Mouse (Mus musculus): ENCODE data around the gene Ppm1h. TPM values are rescaled to one million over a fixed set of nuclear protein-coding genes. Genes with fewer than 3 reads are reported as not detected.
A peak's percentile ranks its signal among the peaks of the same experiment; 100 is the strongest.

The Ppm1h gene
- polyA plus RNA-seq, 1 experiment from 2014 or later: 34.3 TPM

- H3K27ac ChIP-seq: no peak overlapping the region
- H3K27me3 ChIP-seq (ENCODE audit: control insufficient read depth, insufficient read depth, low read length): no peaks in the 10 kb centered on the region
- H3K4me3 ChIP-seq (replicated peaks; ENCODE audit: low read length): no peak overlapping the region
- no peak overlapping the region for H3K9ac ChIP-seq
- H3K36me3 ChIP-seq (replicated peaks; ENCODE audit: control insufficient read depth, insufficient read depth): peaks cover 14% of the 10 kb centered on the region; the same call in 1 of the 2 replicates
- ATAC-seq (ENCODE audit: low FRiP score) (no peak), DNase-seq (ENCODE audit: low spot score) (no peak)
- peaks cover 25% of the 10 kb centered on the region for H3K4me1 ChIP-seq (replicated peaks; ENCODE audit: control insufficient read depth, insufficient read depth, low read length)
- H3K4me2 ChIP-seq (replicated peaks): no peak overlapping the region
- H3K9me3 ChIP-seq (ENCODE audit: control insufficient read depth, low read length): no peaks in the 10 kb centered on the region
Observed at GRCm38 (mm10) chr10:122979356-122979755, 300.8 kb downstream of the Ppm1h start.

GRCm38 (mm10) chr10:122980123-122980522 lies 301.6 kb downstream of the Ppm1h start:
- H3K36me3 ChIP-seq (replicated peaks; ENCODE audit: control insufficient read depth, insufficient read depth): peaks cover 14% of the 10 kb centered on the region; the same call in 1 of the 2 replicates
- no peaks in the 10 kb centered on the region for H3K27me3 ChIP-seq (ENCODE audit: control insufficient read depth, insufficient read depth, low read length)
- DNase-seq (ENCODE audit: low spot score) (no peak), ATAC-seq (ENCODE audit: low FRiP score) (no peak)
- H3K4me1 ChIP-seq (replicated peaks; ENCODE audit: control insufficient read depth, insufficient read depth, low read length): peaks cover 25% of the 10 kb centered on the region
- no peak overlapping the region for H3K9ac ChIP-seq
- H3K27ac ChIP-seq: no peak overlapping the region
- 96% methylated on average over 12 of the region's 12 CpGs for WGBS
- H3K4me2 ChIP-seq (replicated peaks): no peak overlapping the region
- no peaks in the 10 kb centered on the region for H3K9me3 ChIP-seq (ENCODE audit: control insufficient read depth, low read length)
- H3K4me3 ChIP-seq (replicated peaks; ENCODE audit: low read length): no peak overlapping the region

DNA sequence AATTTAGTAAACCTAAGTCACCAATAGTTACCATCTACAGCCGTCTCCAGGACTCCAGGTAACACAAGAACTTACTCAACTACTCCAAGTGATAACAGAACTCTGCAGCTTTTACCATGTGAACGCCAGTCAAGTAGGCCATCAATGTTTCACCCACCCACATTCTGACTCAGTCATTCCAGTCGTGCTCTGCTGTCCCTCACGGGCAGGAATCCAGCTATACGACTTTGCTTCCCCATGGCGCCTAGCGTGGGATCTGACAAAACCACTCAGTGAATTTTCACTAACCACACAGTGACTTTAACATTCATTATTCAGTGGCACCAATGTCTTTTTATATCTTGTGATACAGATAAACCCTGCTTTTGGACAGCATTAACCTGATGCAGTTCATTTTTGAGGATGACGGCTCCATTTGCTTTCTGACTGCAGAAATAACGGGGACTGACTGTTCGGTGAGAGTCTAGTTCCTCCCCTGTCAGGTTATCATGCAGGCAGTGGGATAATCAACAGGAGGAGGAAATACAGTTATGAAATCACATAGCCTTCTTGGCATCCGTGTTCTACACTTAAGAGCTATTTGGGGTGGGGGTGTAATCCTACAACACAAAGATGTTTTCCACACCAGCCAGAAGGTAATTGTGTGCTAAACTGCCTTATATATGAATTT lies 304.5 kb downstream of the Ppm1h start:
- no peaks in the 10 kb centered on the region for H3K27me3 ChIP-seq (ENCODE audit: control insufficient read depth, insufficient read depth, low read length)
- peaks cover 14% of the 10 kb centered on the region; the same call in 1 of the 2 replicates for H3K36me3 ChIP-seq (replicated peaks; ENCODE audit: control insufficient read depth, insufficient read depth)
- H3K4me1 ChIP-seq (replicated peaks; ENCODE audit: control insufficient read depth, insufficient read depth, low read length): peaks cover 28% of the 10 kb centered on the region
- no peak for ATAC-seq (ENCODE audit: low FRiP score)
- H3K9ac ChIP-seq: peak overlapping the region; percentile 99
- peak overlapping the region; percentile 66 for H3K4me2 ChIP-seq (replicated peaks)
- WGBS: 60% methylated on average over 11 of the region's 11 CpGs
- peak overlapping the region; percentile 53; the same call in 1 of the 2 replicates for H3K27ac ChIP-seq
- H3K9me3 ChIP-seq (ENCODE audit: control insufficient read depth, low read length): no peaks in the 10 kb centered on the region
- no peak for DNase-seq (ENCODE audit: low spot score)
- peak overlapping the region; percentile 99 for H3K4me3 ChIP-seq (replicated peaks; ENCODE audit: low read length)

GRCm38 (mm10) chr10:122983579-122984530 lies 305.3 kb downstream of the Ppm1h start:
- 42% methylated on average over 10 of the region's 10 CpGs for WGBS

DNA sequence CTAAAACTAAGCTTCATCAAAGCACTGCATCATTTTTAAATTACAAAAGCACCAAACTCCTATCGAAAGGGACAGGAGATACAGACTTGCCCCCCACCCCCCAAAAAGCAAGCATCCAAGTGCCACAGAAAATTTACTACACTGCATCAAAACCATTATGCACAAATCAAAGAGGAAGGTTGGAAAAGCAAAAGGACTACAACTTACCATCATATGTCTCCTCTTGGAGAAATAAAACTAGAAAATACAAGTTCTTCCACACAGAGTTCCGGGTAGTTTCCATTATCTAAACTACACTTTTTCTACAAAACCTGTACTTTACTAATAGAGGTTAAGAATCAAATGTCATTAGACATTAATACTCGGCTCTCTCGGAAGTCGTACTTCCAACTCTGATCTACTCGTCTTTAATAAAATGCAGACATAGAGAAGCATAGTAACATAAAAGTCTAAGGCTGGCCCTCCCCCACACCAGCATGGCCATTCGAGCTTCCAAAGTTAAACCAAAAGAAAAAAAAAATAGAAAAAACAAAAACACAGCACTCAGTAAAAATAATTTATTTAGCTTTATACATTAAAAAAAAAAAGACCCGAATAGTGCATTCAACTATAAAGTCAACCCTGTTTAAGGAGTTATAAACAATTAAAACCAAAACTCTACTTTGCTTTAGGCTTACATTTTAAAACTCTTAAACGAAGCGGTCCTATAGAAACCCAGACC lies 306.1 kb downstream of the Ppm1h start:
- DNase-seq (ENCODE audit: low spot score): no peak
- Histone ChIP-seq H3K4me1 (replicated peaks; ENCODE audit: control insufficient read depth, insufficient read depth, low read length) (peaks cover 28% of the 10 kb centered on the region), H3K27ac (peak overlapping the region; percentile 99), H3K4me2 (replicated peaks) (peak overlapping the region; percentile 66), H3K27me3 (ENCODE audit: control insufficient read depth, insufficient read depth, low read length) (no peaks in the 10 kb centered on the region), H3K36me3 (replicated peaks; ENCODE audit: control insufficient read depth, insufficient read depth) (peaks cover 14% of the 10 kb centered on the region; the same call in 1 of the 2 replicates), H3K9me3 (ENCODE audit: control insufficient read depth, low read length) (no peaks in the 10 kb centered on the region), H3K4me3 (replicated peaks; ENCODE audit: low read length) (peak overlapping the region; percentile 99), H3K9ac (peak overlapping the region; percentile 99)
- no peak for ATAC-seq (ENCODE audit: low FRiP score)
- WGBS: 2% methylated on average over 10 of the region's 10 CpGs

More at GRCm38 (mm10) chr10:122983579-122984530, 305.3 kb downstream of the Ppm1h start:
- no peaks in the 10 kb centered on the region for H3K27me3 ChIP-seq (ENCODE audit: control insufficient read depth, insufficient read depth, low read length)
- peak overlapping the region; percentile 99 for H3K4me3 ChIP-seq (replicated peaks; ENCODE audit: low read length)
- no peaks in the 10 kb centered on the region for H3K9me3 ChIP-seq (ENCODE audit: control insufficient read depth, low read length)
- peaks cover 28% of the 10 kb centered on the region for H3K4me1 ChIP-seq (replicated peaks; ENCODE audit: control insufficient read depth, insufficient read depth, low read length)
- peak overlapping the region; percentile 99 for H3K9ac ChIP-seq
- no peak for ATAC-seq (ENCODE audit: low FRiP score)
- peaks cover 14% of the 10 kb centered on the region; the same call in 1 of the 2 replicates for H3K36me3 ChIP-seq (replicated peaks; ENCODE audit: control insufficient read depth, insufficient read depth)
- H3K4me2 ChIP-seq (replicated peaks): peak overlapping the region; percentile 66
- H3K27ac ChIP-seq: peak overlapping the region; percentile 99; the same call in 1 of the 2 replicates
- no peak for DNase-seq (ENCODE audit: low spot score)

DNA sequence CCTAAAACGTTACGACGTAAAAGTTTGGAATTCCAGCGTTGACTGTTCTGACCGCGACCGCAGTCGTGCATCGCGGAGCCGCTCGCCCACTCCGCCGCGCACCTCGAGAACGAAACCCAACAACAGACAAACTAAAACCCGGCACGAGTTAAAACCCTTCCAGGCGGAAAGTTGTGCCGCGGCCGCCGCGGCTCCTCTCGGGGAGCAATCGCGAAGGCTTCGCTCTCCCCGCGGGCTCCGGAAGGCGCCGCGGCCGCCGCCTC lies 306.6 kb downstream of the Ppm1h start:
- H3K27me3 ChIP-seq (ENCODE audit: control insufficient read depth, insufficient read depth, low read length): no peaks in the 10 kb centered on the region
- H3K4me1 ChIP-seq (replicated peaks; ENCODE audit: control insufficient read depth, insufficient read depth, low read length): peaks cover 28% of the 10 kb centered on the region
- H3K4me2 ChIP-seq (replicated peaks): peak overlapping the region; percentile 66
- H3K36me3 ChIP-seq (replicated peaks; ENCODE audit: control insufficient read depth, insufficient read depth): peaks cover 12% of the 10 kb centered on the region; the same call in 1 of the 2 replicates
- peak overlapping the region; percentile 99 for H3K27ac ChIP-seq
- no peak for DNase-seq (ENCODE audit: low spot score)
- H3K9me3 ChIP-seq (ENCODE audit: control insufficient read depth, low read length): no peaks in the 10 kb centered on the region
- H3K4me3 ChIP-seq (replicated peaks; ENCODE audit: low read length): peak overlapping the region; percentile 99
- WGBS: under 1% methylated on average over 37 of the region's 37 CpGs
- 0 out of 2 replicates have a peak, but pooled peaks have one; percentile 1 for ATAC-seq (ENCODE audit: low FRiP score)
- H3K9ac ChIP-seq: peak overlapping the region; percentile 99

DNA sequence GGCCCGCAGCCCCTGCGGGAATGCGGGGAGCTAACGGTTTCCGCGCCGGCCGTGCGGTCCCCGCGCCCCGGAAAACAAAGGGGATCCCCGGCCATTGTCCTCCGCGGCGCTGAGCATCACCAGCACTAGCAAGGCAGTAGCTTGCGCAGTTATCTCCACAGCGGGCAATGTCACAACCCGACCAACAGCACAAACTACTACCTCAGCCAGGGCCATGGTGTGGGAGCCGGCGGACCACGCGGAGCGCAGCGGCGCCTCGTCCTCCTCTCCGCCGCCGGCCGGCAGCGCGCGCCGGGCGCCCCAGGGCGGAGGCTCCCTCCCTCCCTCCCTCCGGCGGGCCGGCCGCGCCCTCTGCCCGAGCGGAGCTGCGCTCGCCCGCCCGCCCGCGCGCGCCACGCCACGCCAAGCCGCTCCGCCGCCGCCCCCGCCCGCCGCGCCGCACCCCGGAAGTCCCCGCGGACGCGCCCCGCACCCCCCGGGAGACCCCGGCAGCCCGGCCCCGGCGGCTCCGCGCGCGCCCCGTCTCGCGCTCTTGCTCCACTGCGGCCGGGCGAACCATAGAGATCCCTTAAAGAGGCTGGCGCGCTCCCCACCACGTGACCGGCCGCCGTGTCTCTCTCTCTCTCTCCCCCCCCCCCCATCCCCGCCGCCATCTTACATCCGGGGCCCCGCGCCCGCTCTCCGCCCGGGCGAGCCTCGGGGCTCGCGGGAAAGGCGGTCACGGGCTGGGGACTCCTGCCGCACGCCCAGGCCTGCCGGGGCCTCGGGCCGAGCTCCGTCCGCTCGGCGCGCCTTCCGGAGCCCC lies 307.2 kb downstream of the Ppm1h start:
- Histone ChIP-seq H3K4me2 (replicated peaks) (peak overlapping the region; percentile 66), H3K4me3 (replicated peaks; ENCODE audit: low read length) (peak overlapping the region; percentile 99), H3K27me3 (ENCODE audit: control insufficient read depth, insufficient read depth, low read length) (no peaks in the 10 kb centered on the region), H3K36me3 (replicated peaks; ENCODE audit: control insufficient read depth, insufficient read depth) (peaks cover 9% of the 10 kb centered on the region; the same call in 1 of the 2 replicates), H3K4me1 (replicated peaks; ENCODE audit: control insufficient read depth, insufficient read depth, low read length) (peaks cover 28% of the 10 kb centered on the region), H3K9ac (peak overlapping the region; percentile 99), H3K27ac (peak overlapping the region; percentile 99), H3K9me3 (ENCODE audit: control insufficient read depth, low read length) (no peaks in the 10 kb centered on the region)
- ATAC-seq (ENCODE audit: low FRiP score) (peak; percentile 91), DNase-seq (ENCODE audit: low spot score) (peak; percentile 80)
- WGBS: under 1% methylated on average over 54 of the region's 115 CpGs

DNA sequence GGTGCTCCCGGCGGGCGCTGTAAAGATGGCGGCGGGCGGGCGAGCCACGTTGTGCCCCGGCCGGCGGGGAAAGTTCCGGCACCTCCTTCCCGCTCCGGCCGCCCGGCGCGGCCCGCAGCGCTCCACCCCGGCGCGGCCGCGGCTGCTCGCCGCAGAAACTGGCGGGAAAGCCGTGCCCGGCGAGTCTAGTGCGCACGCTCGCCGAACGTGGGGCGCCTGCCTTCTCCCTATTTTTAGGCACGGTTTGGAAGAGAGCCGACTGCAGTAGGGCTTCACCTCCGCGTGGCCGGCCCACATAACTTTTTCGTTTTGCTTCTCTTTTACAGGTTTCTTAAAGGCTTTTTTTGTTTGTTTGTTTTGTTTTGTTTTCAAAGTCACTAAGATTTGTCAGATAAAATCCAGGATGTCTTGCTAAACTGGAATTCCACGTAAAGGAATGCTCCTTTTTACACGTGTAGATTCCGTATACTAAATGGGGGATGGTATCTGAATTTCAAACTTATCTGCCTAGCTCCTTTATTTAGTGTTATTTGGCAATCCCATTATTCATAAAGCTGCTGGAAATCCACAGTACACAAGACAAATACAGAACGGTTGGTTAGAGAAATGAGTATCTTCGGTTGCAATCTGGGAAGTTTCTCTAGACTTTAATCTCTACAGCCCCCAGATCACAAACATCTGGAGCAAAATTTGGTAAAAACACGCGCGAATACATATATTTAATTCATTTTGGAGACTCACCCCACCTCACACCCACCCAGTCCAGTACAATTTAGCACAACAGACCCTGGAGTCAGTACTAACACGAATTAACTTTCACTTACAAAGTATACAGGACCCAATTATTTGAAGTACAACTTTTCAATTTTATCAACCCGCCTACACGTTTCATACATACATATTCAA lies 308.0 kb downstream of the Ppm1h start:
- H3K4me1 ChIP-seq (replicated peaks; ENCODE audit: control insufficient read depth, insufficient read depth, low read length): peaks cover 28% of the 10 kb centered on the region
- H3K36me3 ChIP-seq (replicated peaks; ENCODE audit: control insufficient read depth, insufficient read depth): peaks cover 8% of the 10 kb centered on the region; the same call in 1 of the 2 replicates
- H3K9ac ChIP-seq: peak overlapping the region; percentile 99
- WGBS: 11% methylated on average over 49 of the region's 54 CpGs
- no peaks in the 10 kb centered on the region for H3K27me3 ChIP-seq (ENCODE audit: control insufficient read depth, insufficient read depth, low read length)
- peak; percentile 61 for DNase-seq (ENCODE audit: low spot score)
- H3K9me3 ChIP-seq (ENCODE audit: control insufficient read depth, low read length): no peaks in the 10 kb centered on the region
- ATAC-seq (ENCODE audit: low FRiP score): peak; percentile 79
- H3K27ac ChIP-seq: peak overlapping the region; percentile 99
- peak overlapping the region; percentile 99 for H3K4me3 ChIP-seq (replicated peaks; ENCODE audit: low read length)
- H3K4me2 ChIP-seq (replicated peaks): peak overlapping the region; percentile 66
